Mouse (Mus musculus): ENCODE measurements around the gene Inava. TPM values are rescaled to one million over a fixed set of nuclear protein-coding genes. Genes with fewer than 3 reads are reported as not detected.

Gene Inava
- polyA plus RNA-seq, 2 experiments = 16.0 to 17.3 TPM

DNA sequence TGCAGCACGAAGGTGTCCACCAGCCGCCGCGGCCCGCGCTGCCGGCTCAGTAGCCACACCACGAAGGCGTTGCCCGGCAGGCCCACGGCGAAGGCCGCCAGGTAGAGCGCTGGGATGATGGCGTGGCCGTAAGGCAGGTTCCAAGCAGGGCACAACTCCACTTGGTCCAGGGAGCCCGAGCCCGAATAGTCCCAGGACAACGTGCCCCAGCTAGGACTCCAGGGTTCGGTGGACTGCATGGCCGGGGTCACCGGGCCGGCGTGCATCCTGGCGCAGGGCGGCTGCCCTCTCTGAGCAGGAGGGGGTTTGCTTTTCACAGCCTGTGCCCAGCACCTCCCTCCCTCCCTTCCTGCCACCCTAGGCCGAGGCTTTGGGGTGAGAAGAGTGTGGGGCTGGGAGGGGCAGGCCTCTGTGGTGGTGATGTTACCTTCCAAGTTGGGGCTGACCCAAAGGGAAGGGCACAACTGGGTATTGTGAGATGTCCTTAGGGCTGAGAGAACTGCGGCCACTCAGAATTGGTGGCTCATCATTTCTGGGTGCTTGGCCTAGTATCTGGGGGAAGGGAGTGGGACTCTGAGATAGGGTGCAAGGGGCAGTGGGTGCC lies 26.7 kb upstream of the Inava start, which contains the start of gene Gpr25:
Gene Gpr25 (minus strand): TSS at position 239 of the 604 bp plus-strand sequence.
- 7% methylated on average over 28 of the region's 28 CpGs for WGBS
- peak within 1 kb of the TSS; percentile 68 for H3K9ac ChIP-seq (ENCODE audit: low read depth, low read length, severe bottlenecking)
- peak within 1 kb of the TSS; percentile 96 for H3K4me2 ChIP-seq (replicated peaks; ENCODE audit: low read depth, low read length, severe bottlenecking)
- H3K9me3 ChIP-seq (ENCODE audit: control insufficient read depth, low read length) = no peaks in the 10 kb centered on the region
- peak within 1 kb of the TSS; percentile 59 for H3K4me3 ChIP-seq (replicated peaks; ENCODE audit: low read length)
- H3K36me3 ChIP-seq (ENCODE audit: control insufficient read depth, insufficient read depth, low read length) = no peaks in the 10 kb centered on the region
- no peak for TF ChIP-seq POLR2A (IDR thresholded peaks at IDR 0.05; ENCODE audit: borderline replicate concordance, extremely low read depth, insufficient read depth, insufficient read length)
- peak; percentile 13; the same call in 1 of the 2 replicates for ATAC-seq (ENCODE audit: low FRiP score, low read depth)
- peaks cover 40% of the 10 kb centered on the region for H3K27me3 ChIP-seq (ENCODE audit: control insufficient read depth, insufficient read depth, low read length)
- H3K27ac ChIP-seq (replicated peaks; ENCODE audit: low read depth, low read length) = no peak within 1 kb of the TSS
- peaks cover 10% of the 10 kb centered on the region; the same call in 1 of the 2 replicates for H3K4me1 ChIP-seq (ENCODE audit: control insufficient read depth, insufficient read depth, low read length)
- no peak for DNase-seq (ENCODE audit: low spot score)

DNA sequence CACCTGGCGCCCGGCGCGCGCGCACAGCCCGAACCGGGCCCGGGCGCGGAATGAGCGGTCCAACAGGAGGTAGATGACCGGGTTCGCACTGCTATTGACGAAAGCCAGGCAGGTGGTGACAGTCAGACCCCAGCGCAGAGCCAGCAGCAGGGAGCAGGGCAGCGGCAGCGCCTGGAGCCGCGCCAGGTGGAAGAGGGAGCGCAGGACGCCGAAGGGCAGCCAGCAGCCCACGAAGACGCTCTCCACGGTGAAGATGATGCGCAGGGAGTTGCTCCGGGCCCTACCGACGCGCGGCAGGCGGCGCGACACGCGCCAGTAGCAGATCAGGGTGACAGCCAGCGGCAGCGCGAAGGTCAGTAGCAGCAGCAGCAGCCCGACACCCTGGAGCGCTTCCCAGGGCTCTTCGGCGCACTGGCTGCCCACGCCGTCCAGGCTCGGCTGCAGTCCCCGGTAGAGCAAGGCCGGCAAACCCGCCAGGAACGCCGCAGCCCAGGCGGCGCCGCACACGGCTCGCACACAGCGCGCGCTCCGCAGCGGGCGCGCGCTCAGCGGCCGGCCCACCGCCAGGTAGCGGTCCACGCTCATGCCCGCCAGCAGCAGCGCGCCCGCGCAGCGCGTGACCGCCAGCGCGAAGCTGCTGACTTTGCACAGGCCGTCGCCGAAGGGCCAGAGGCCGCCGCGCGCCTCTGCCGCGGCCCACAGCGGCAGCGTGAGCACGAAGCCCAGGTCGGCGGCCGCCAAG lies 26.0 kb upstream of the Inava start:
- H3K9ac ChIP-seq (ENCODE audit: low read depth, low read length, severe bottlenecking) = peak overlapping the region; percentile 68
- H3K27me3 ChIP-seq (ENCODE audit: control insufficient read depth, insufficient read depth, low read length) = peaks cover 40% of the 10 kb centered on the region
- H3K4me3 ChIP-seq (replicated peaks; ENCODE audit: low read length) = peak overlapping the region; percentile 59
- DNase-seq (ENCODE audit: low spot score) (peak; percentile 52), ATAC-seq (ENCODE audit: low FRiP score, low read depth) (peak; percentile 82)
- no peak for TF ChIP-seq POLR2A (IDR thresholded peaks at IDR 0.05; ENCODE audit: borderline replicate concordance, extremely low read depth, insufficient read depth, insufficient read length)
- peak overlapping the region; percentile 96 for H3K4me2 ChIP-seq (replicated peaks; ENCODE audit: low read depth, low read length, severe bottlenecking)
- H3K9me3 ChIP-seq (ENCODE audit: control insufficient read depth, low read length) = no peaks in the 10 kb centered on the region
- WGBS = under 1% methylated on average over 79 of the region's 95 CpGs
- peaks cover 10% of the 10 kb centered on the region; the same call in 1 of the 2 replicates for H3K4me1 ChIP-seq (ENCODE audit: control insufficient read depth, insufficient read depth, low read length)
- H3K36me3 ChIP-seq (ENCODE audit: control insufficient read depth, insufficient read depth, low read length) = no peaks in the 10 kb centered on the region
- H3K27ac ChIP-seq (replicated peaks; ENCODE audit: low read depth, low read length) = no peak overlapping the region

DNA sequence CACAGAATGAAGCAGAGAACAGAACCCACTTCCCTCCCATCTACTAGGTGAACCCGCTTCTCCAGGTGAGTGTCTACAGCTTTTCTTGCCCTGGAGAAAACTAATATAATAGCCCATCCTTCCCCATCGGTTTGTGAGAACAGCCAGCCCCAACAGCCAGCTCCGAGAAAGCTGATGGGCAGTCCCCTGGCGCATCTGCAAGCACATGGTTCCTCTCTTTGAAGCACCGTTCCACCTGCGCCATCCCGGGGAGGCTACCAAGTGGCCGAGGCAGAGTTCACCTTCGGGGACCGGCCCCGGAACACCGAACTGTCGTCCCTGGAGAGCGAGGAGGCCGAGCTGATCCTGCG lies 25.5 kb upstream of the Inava start:
- TF ChIP-seq POLR2A (IDR thresholded peaks at IDR 0.05; ENCODE audit: borderline replicate concordance, extremely low read depth, insufficient read depth, insufficient read length) = no peak
- H3K9me3 ChIP-seq (ENCODE audit: control insufficient read depth, low read length) = no peaks in the 10 kb centered on the region
- H3K9ac ChIP-seq (ENCODE audit: low read depth, low read length, severe bottlenecking) = peak overlapping the region; percentile 68
- no peak overlapping the region for H3K27ac ChIP-seq (replicated peaks; ENCODE audit: low read depth, low read length)
- 5% methylated on average over 16 of the region's 16 CpGs for WGBS
- H3K27me3 ChIP-seq (ENCODE audit: control insufficient read depth, insufficient read depth, low read length) = peaks cover 40% of the 10 kb centered on the region
- ATAC-seq (ENCODE audit: low FRiP score, low read depth) (no peak), DNase-seq (ENCODE audit: low spot score) (no peak)
- peak overlapping the region; percentile 96 for H3K4me2 ChIP-seq (replicated peaks; ENCODE audit: low read depth, low read length, severe bottlenecking)
- no peaks in the 10 kb centered on the region for H3K36me3 ChIP-seq (ENCODE audit: control insufficient read depth, insufficient read depth, low read length)
- peaks cover 10% of the 10 kb centered on the region; the same call in 1 of the 2 replicates for H3K4me1 ChIP-seq (ENCODE audit: control insufficient read depth, insufficient read depth, low read length)
- H3K4me3 ChIP-seq (replicated peaks; ENCODE audit: low read length) = peak overlapping the region; percentile 59

DNA sequence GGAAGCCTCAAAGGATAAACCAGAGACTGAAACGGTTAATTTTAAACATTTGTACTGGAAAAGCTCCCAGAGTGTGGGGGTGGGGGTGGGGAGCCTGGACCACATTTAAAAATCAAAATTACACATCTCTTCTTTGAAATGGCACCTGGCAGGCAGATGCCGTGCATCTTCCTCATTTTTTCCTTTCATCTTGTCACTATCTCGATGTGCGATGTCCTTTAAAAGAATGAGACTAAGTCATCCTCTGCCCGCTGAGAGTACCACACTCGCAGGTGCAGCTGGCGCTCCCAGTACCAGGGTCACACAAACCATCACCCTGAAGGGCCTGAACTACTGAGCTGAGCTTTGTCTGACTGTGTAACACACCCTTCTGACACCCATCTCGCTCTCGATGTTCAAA lies 24.4 kb upstream of the Inava start:
- 71% methylated on average over 9 of the region's 9 CpGs for whole genome bisulfite sequencing
- H3K27me3 ChIP-seq (ENCODE audit: control insufficient read depth, insufficient read depth, low read length) = peaks cover 40% of the 10 kb centered on the region
- TF ChIP-seq POLR2A (IDR thresholded peaks at IDR 0.05; ENCODE audit: borderline replicate concordance, extremely low read depth, insufficient read depth, insufficient read length) = no peak
- no peak overlapping the region for H3K9ac ChIP-seq (ENCODE audit: low read depth, low read length, severe bottlenecking)
- H3K36me3 ChIP-seq (ENCODE audit: control insufficient read depth, insufficient read depth, low read length) = no peaks in the 10 kb centered on the region
- H3K27ac ChIP-seq (replicated peaks; ENCODE audit: low read depth, low read length) = no peak overlapping the region
- ATAC-seq (ENCODE audit: low FRiP score, low read depth) = no peak
- H3K9me3 ChIP-seq (ENCODE audit: control insufficient read depth, low read length) = no peaks in the 10 kb centered on the region
- H3K4me1 ChIP-seq (ENCODE audit: control insufficient read depth, insufficient read depth, low read length) = peaks cover 10% of the 10 kb centered on the region; the same call in 1 of the 2 replicates
- DNase-seq (ENCODE audit: low spot score) = no peak
- no peak overlapping the region for H3K4me3 ChIP-seq (replicated peaks; ENCODE audit: low read length)
- no peak overlapping the region for H3K4me2 ChIP-seq (replicated peaks; ENCODE audit: low read depth, low read length, severe bottlenecking)

DNA sequence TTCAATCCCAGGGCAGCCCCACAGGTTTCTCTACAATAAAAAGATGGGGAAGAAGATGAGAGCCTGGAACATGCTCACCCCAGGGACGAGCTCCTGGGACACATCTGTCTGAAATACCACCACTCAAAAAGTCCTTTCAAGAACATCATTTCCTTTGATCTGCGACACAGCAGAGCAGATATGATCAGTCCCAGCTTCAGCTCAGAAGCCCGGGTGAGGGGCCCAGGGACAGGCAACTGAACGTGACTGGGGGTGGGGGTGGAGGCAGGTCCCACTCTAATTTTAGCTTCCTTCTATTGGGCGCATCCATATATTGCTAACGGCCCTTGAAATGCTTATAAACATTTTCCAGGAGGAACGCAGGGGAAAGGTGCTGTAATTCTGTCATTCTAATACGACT lies 21.6 kb upstream of the Inava start:
- no peak overlapping the region for H3K9ac ChIP-seq (ENCODE audit: low read depth, low read length, severe bottlenecking)
- ATAC-seq (ENCODE audit: low FRiP score, low read depth) (no peak), DNase-seq (ENCODE audit: low spot score) (no peak)
- peaks cover 24% of the 10 kb centered on the region for H3K27me3 ChIP-seq (ENCODE audit: control insufficient read depth, insufficient read depth, low read length)
- no peaks in the 10 kb centered on the region for H3K36me3 ChIP-seq (ENCODE audit: control insufficient read depth, insufficient read depth, low read length)
- H3K27ac ChIP-seq (replicated peaks; ENCODE audit: low read depth, low read length) = no peak overlapping the region
- peaks cover 9% of the 10 kb centered on the region; the same call in 1 of the 2 replicates for H3K4me1 ChIP-seq (ENCODE audit: control insufficient read depth, insufficient read depth, low read length)
- no peak overlapping the region for H3K4me2 ChIP-seq (replicated peaks; ENCODE audit: low read depth, low read length, severe bottlenecking)
- H3K9me3 ChIP-seq (ENCODE audit: control insufficient read depth, low read length) = no peaks in the 10 kb centered on the region
- no peak overlapping the region for H3K4me3 ChIP-seq (replicated peaks; ENCODE audit: low read length)
- WGBS = 17% methylated on average over 8 of the region's 8 CpGs
- no peak for TF ChIP-seq POLR2A (IDR thresholded peaks at IDR 0.05; ENCODE audit: borderline replicate concordance, extremely low read depth, insufficient read depth, insufficient read length)
